Mouse (Mus musculus) ZHBTc4 (cell line): ENCODE data around the gene Spa17.

Experiments
- DNase-seq: peaks from one replicate; pipeline ENCODE4 v3.0.0-alpha.2; 2011; ENCODE audit warnings: low read depth, low spot score

Gene Spa17

DNA sequence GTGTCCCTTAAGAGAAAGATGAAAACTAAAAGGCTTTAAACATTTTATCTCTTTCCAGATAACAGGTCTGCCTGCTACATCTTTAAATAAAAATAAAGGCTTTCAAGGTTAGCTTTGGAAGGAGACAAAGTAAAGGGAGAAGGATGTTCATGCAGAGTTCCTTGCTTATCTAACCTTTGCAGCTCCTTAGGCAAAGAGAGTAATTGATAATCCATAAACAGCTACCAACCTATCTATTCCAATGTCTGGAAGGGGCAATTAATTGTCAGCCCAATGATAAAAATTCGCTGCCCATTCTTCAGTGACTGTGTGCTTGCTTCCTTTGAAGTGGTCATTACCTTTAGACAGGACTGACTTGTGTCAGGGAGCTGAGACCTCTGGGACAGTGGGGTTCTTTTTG, 49.7 kb downstream of the Spa17 start:
- no peak for DNase-seq

DNA sequence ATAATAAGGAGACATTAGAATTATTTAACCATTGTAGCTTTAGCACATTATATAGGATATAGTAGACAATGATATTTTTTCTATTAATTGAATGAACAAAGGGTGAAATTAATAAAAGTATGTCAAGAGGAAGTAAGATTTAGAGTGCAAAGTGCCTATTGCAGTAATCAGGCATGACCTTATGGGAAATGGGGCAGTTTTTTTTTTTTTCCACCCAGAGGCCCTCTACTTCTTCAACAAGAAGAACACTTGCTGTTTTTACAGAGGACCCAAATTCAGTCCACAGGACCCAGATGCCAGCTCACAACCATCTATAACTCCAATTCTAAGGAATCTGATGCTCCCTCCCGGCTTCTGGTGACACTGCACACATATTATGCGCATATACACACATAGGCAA, 52.9 kb downstream of the Spa17 start:
- no peak for DNase-seq

DNA sequence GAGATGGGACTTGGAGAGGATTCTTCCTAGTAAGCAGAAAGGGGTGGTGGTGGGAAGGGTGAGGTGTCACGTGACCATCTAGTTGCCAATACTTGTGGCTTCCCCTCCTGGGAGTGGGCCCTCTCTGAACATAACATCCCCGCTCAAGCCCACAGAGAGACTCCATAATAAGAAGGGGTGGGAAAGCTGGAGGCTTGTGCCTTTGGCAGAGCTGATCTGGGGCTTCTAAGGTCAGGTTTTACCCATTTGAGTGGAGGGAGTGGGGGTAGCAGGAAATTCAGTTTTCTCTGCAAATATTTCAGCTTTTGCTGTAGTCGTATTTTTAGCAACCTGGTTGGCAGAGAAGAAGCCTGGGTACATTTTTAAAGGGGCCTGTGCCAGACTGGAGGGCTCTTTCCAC, 57.2 kb downstream of the Spa17 start:
- no peak for DNase-seq

DNA sequence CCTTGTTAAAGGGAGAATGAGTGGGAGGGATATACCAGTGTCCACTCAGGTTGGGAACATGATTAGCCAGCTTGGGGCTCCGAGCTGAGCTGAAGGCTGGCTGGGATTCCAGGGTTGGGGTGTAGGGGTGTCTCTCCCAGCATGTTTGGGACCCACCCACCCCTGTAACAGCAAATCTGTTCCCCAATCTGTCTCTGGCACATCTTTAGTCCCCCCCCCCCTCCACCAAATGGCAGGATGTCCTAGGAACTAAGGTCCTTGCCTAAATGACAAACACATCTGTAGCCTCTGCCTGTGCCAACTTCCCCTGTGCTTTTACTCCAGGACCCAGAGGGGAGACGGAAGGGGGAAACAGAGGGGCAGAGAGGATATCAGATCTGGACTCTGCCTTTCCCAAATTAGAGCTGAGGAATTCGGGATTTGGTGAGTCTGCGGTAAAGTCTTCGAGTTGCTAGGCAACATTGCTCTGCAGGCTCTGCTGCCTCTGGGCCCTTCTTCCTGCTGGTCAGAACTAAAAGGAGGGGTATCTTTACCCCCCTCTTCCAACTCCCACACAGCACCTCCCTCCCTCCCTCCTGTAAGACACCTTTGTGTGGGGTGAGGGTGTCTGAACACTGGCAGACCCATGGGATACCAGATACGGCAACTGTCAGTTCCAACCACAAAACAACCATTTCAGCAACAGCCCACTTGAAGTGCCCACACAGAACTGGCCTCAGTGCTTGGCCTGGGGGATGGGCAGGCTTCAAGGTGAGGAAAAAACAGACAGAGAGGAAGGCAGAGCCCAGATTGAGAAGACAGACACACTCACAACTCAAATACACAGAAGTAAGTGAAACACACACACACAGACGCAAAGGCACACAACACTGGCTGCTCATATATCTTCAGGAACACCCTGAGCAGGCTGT, 58.4 kb downstream of the Spa17 start, which contains the start of gene Siae:
TSS of gene Siae (plus strand) at position 861 of the 911 bp plus-strand sequence.
- no peak for DNase-seq

DNA sequence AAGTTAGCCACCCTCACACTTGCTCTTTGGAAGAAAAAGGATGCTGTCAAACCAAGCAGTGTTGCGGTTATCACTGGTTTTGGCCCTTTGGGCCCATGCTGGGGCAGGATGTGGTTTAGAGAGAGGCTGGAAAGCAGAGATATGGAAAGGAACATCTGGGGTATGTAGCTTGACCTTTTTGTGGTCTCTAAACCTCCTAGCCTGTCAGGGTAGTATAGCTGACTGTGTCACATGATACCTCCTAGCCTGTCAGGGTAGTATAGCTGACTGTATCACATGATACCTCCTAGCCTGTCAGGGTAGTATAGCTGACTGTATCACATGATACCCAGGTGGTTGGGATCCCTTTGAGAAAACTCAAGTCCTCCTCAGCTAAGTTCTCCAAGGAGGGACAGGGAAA, 59.2 kb downstream of the Spa17 start:
- no peak for DNase-seq
